Mouse (Mus musculus) large intestine, adult 2 months (tissue): ENCODE data around the gene Grik4. TPM values are rescaled to one million over a fixed set of nuclear protein-coding genes. Genes with fewer than 3 reads are reported as not detected.

ENCODE experiments used
- DNase-seq: peaks from one replicate; pipeline ENCODE4 v3.0.0-alpha.2; 2012; ENCODE audit warnings: low read depth, low spot score
- WGBS: fragments of 180-500 bp; shearing (Covaris S2); methylation state at CpG from one replicate; pipeline ENCODE4 v1.1.7; 2018; 5-methylcytosine and 5-hydroxymethylcytosine counted together
- polyA plus RNA-seq: library from polyadenylated mRNA; depleted of rRNA; stranded (reverse); fragments of >200 nt; gene quantifications from 2 replicates; pipeline ENCODE4 v1.2.3, GENCODE M21; 2012

The Grik4 gene
- polyA plus RNA-seq, 1 experiment: 0.42 TPM

DNA sequence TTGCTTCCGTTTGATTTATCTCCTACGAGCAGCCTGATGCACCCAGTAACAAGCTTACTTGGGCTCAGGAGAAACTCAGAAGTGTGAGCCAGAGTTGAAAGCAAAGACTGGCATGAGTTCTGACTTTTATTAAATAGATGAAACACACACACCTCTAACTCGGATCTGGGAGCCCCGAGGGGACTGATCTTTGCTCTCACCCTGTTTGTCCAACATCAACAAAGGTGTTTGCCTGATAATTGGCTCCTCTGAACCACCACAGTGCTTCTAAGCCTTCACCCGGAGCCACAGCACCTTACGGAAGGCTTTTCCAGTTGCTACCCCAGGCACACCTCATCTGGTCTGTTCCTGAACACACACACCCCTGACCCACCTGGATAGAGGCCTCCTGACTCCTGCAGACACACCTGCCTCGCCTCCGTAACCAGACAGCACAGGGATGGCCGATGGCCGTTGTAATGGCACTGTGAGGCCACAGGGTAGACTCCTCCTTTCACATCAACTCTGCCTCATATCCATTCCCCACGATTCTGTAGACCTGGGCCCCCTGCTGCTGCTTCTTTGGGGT is 302.7 kb downstream of the Grik4 start:
- WGBS: 35% methylated on average over 11 of the region's 11 CpGs
- no peak for DNase-seq

DNA sequence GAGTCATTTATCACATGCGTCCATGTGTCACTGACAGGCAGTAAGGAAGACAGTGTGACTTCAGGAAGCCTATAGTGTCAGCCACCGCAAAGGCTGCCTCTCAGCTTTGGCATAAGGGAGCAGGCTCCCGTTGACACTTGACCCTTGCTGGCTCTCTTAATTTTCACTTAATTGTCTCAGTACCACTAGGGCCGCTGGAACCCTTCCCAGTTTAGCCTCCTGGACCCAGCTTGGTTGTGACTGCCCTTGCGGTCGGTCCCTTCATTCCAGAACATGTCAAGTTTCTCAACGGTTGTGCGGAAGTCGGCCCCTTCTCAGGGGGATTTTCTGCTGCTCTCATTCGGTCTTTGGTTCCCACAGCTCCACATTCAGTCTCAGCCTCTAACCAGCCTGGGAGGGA is 307.8 kb downstream of the Grik4 start:
- no peak for DNase-seq
- 82% methylated on average over 10 of the region's 10 CpGs for WGBS

DNA sequence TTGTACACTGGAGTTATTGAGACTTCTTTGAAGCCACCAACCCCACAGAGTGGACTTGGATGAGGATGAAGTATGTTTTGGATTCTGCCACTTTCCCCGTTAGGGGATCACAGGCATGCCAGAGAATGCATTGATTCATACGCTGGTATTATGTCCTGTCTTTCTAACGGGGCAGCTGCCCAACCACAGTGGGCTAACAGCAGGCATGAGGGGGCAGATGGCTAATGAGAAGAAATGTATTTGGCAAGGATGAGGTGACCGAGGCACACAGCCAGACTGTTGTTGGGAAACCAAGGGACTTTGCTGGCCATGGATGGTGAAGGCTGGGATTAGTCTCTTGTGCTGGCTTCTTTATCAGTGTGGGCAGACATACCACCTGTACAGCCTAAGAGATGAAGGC is 312.8 kb downstream of the Grik4 start:
- no peak for DNase-seq
- 89% methylated on average over 4 of the region's 4 CpGs for WGBS

DNA sequence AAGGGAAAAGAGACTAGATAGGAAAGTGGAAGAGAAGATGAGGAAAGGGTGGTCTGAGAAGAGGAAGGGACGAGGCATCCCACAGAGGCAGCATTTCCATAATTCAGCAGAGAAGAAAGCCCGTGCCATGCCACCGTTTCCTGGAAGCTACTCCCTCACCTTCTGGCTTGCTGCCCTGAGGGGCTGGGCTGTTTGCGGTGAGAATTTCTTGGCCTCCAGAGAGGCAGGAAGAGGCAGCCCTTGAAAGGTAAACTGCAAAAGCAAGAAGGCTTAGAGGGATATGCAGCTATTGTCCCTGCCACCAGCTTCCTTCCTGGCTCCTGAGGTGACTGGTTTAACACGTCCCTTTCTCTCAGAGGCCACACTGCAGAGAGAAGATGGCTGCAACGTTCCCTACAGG is 316.7 kb downstream of the Grik4 start:
- 13% methylated on average over 6 of the region's 6 CpGs for WGBS
- no peak for DNase-seq

DNA sequence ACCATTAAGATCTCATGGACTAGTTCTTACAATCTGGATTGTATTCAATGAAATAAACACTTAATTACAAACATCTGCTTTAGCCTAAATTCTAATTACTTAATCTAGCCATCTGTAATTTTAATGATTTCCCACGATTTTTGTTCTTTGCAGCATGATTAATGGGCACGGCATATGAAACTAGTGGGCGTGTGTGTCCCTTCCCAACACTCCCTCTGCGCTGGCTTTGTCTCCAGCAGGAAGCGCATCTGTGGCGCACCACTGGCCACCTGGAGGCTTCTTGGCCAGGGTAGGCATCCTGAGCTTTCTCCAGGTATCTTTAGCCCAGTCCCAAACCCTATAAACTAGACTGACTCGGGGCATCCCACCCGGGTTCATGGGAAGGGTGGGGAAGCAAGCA is 317.1 kb downstream of the Grik4 start:
- WGBS: 52% methylated on average over 8 of the region's 8 CpGs
- DNase-seq: no peak

DNA sequence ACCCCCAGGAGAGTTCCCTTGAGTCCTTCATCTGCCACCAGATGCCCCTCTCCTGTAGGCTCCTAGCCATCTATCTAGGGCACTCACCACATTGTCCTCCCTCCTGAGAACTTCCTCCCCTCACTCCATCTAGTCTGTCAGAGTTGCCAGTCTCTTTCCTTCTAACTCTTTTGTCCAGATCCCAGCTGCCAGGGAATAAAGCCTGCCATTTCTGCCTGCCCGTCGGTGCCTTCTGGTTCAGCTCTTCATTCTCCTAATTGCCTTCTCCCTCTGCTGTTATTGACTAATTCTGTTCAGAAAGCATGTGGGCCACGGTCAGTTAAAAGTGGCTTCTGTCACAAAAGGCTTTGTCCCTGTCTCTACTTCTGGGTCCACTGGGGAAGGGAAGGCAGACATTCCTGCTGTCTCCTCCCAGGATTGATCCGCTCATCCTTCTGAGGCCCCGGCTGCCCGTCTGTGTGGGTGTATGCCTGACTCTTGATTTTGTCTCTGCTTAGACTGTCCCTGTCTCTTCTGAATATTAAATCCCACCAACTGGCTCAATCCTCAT is 318.0 kb downstream of the Grik4 start:
- DNase-seq: no peak
- 77% methylated on average over 6 of the region's 6 CpGs for WGBS

DNA sequence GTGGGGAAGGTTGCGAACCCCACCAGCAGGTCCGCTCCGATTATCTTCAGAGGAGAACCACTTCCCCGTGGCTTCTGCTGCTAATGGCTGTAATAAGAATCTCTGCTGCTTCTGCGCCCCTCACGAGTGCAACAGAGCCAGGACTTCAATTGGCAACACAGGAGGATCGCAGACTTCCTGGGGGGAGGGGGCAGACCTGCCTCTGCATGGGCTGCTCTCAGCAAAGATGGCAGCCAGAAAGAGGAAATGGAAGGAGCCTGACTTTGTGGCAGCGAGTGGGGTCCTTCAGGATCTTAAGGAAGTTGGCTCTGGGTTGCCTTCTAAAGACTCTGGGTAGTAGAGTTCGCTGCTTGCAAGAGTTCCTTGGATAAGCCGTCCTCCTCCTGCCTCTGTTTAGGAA is 329.9 kb downstream of the Grik4 start:
- no peak for DNase-seq
- 72% methylated on average over 10 of the region's 10 CpGs for WGBS

DNA sequence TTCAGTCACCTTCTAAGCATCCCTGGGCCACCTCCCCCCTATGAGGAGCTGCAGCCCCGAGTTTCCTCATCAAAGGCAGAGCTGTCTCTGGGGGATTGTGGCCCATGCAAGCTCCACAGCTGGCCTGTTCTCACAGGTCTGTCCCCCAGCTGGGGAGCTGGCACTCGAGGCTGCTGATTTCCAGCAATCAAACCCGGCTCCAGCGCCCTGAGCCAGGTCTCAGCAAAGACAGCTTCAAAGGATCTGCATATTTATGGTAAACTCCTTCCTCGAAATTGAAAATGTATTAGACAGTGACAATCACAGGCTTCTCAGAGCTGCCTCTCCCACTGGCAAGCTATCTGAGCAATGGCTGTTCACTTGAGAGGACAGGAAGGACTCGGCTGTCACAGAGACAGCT is 330.5 kb downstream of the Grik4 start:
- WGBS: 56% methylated on average over 6 of the region's 6 CpGs
- no peak for DNase-seq

DNA sequence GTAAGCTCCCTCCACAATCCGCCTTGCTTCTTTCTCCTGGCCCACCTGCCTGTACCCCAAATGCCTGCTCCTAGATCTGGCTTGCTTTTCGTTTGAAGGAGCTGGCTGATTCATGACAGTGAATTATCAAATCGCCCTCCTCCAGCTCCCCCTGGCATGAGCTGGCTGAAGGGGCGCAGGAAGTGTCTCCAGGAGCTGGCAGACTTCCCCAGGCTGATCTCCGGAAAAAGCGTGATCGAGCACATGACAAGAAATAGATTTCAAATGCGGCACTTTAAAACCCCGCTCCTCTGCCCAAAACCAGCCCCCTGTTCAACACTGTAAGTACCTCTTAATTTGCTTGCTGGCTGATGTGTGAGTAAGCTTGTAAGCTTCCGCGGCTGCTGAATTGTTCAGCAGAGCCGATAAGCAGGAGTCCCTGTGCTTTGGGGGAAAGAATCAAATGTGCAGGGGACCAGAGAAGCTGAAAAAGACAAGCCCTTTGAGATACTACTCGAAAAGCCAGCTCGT is 331.8 kb downstream of the Grik4 start:
- DNase-seq: no peak
- WGBS: 59% methylated on average over 14 of the region's 14 CpGs

DNA sequence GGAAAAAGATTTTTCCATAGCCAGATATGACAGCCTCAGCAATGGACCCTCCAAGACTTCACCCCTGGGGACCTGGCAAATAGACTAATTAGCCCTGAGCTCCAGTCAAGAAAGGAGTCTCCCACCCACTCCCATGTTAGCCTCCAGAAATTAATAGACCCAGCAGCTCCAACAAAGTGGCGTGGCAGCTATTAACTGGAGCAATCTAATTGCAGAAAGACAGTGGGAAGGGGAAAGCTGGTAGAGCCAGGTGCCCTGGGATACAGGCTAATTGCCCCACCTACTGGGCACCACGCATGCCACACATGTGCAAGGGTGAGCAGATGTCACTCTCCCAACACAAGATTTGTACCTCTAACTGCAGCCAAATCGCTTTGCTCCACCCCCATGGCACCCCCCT is 342.8 kb downstream of the Grik4 start:
- DNase-seq: no peak
- 38% methylated on average over 3 of the region's 3 CpGs for WGBS

DNA sequence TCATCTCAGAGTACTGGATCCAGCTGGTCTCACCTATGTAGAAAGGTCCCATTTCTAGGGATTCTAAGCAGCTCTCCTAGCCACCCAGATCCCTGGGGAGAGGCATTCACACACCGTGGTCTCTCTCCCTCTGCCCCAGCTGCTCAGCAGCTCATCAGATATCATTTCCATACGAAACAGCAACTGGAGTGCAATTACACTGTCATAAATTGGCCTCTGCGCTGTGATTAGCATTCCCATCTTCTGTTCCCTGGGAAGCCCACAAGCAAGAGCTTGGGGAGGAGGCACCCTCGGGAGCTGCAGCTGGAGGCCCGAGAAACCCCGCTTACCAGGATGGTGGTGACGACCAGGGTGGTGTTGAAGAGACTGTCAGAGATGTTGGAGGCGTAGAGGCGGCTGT is 346.8 kb downstream of the Grik4 start:
- no peak for DNase-seq
- 69% methylated on average over 9 of the region's 9 CpGs for WGBS

DNA sequence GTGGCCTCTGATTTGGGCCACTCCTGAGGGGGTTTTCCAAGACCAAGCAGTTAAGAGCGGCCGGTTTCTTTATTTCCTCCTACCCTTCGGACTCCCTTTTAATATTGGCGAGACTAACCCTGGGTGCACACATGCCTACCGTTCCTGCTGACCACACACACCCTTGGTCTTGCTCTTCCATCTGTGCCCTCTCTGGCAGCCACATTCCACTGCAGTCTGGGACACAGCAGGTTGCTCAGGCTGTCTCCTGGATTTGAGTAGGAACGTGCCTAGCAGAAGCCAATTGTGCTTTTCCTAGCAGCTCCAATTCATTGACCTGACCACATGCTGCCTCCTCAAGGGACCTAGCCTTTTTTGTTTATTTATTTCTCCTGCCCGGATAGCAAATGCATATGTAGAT is 365.8 kb downstream of the Grik4 start:
- DNase-seq: no peak
- 81% methylated on average over 7 of the region's 7 CpGs for WGBS

DNA sequence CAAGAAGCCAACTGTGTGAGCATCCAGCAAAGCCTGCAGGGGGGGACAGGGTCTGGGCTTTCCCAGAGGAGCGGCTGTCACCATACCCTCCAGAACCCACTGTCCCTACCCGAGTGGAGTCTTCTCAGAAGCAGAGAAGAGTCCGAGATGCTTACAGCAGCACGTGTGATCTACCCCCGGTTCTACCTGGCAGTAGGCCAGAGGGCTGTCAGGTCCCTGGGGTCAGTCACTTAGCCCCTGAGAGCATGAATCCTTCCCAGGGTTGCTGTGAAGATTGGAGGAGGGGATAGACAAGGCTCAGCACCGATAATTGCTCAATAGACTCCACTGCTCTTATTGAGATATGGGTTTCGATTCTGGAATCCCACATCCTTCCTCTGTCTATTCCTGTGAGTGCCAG is 366.2 kb downstream of the Grik4 start:
- WGBS: 81% methylated on average over 7 of the region's 7 CpGs
- no peak for DNase-seq

DNA sequence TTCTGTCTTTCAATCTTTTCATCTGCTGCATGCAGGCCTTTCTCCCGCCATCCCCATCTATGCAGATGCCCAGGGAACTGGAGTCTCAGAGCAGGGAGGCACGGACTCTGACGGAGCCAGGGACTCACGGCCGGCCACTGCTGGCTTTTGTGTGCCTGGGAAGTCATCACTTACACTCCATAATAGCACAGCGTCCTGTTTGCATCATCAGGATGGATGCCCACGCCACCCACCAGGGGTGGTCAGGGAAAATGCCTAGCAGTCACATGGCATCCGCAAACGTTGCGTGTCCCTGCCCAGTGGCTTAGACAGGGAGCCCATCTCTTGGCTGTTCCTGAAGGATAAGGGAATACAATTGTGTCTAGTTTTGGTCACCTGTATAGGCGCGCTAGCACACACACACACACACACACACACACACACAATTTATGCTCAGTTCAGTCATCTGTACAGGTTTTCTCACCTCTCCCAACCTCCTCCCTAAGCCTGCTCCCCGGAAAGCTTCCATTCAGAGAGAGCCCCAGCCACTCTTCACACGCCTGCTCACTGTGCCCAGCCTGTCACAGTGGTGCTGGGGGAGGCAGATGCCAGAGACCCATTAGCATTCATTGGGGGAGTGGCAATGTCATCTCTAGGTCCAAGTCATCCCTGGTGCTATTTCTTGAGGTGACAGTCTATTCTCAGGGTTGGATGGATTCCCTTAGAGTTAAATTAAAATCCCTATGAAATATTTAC is 370.5 kb downstream of the Grik4 start:
- no peak for DNase-seq
- WGBS: 64% methylated on average over 14 of the region's 14 CpGs

DNA sequence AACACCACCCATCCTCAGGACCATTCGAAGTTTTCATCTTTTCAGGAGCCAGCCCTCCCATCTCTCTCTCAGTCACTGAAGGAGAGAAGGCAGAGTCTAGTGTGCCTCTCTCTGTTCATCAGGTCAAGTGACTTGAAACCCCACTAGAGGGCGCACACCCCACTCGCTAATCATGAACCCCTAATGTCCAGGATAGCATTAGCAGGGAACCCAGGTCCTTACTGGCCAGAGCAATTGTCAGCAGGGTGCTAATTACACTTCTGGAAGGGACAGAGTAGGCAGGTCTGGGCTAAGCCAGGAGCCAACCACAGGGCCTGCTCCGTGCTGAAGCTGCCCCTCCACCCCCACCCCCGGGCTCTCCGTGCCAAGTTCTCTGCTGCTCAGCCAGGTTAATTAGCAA is 371.1 kb downstream of the Grik4 start:
- no peak for DNase-seq
- WGBS: 11% methylated on average over 6 of the region's 6 CpGs

DNA sequence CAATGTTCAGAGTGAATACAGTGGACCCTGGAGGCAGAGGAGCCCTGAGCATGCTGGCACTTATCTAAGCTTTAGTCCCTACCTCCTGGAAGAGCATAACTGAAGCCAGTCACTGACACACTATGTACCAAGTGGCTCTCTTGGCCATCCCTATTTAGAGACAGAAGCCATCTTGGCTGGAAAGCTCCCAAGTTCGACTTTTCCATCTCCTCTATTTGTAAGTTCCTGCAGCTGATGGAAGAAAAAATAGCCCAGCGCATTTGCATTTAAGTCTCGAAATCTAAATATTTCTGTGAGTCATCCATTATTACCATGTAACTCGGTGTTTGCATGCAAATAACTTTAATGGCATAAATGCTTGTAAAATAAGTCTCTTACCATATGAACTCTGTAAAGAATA is 378.4 kb downstream of the Grik4 start:
- DNase-seq: no peak
- WGBS: 73% methylated on average over 4 of the region's 4 CpGs

DNA sequence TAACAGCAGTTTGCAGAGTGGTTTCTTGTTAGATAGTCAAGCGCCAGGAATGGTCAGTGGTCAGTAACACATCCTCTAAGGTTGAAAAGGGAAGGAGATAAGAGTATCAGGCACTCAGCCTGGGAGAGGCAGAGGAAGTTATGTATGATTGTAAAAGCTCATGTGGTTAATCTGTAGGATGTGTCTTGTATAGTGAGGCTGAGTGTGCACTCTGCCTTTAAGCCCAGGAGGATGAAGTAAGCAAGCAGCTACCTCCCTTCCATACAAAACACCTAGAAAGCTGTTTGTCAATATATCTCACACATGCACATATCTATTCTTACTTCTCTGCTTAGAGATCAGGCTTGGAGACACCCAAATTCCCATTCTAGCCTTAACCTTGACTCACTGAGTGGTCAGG is 389.1 kb downstream of the Grik4 start:
- no peak for DNase-seq
- WGBS: 88% methylated on average over 1 of the region's 1 CpGs

DNA sequence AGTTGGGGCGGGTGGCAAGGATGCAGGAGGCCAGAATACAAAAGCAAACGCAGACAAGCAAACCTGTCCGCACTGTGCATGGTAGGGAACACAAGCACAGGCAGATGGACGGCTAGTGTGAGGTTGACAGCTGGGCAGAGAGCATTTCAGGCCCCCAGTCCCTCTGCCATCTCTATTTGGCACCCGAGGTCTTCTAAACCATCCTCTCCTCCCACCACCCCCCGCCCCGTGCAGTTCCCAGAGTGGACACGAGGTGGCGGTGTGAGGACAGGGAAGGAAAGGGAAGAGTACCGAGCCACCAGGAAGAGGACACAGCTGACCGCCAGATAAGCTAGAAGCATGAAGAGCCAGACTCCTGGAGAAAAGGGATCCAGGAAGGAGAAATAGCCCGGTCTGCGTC is 394.2 kb downstream of the Grik4 start:
- WGBS: 20% methylated on average over 13 of the region's 13 CpGs
- peak; percentile 7 for DNase-seq

DNA sequence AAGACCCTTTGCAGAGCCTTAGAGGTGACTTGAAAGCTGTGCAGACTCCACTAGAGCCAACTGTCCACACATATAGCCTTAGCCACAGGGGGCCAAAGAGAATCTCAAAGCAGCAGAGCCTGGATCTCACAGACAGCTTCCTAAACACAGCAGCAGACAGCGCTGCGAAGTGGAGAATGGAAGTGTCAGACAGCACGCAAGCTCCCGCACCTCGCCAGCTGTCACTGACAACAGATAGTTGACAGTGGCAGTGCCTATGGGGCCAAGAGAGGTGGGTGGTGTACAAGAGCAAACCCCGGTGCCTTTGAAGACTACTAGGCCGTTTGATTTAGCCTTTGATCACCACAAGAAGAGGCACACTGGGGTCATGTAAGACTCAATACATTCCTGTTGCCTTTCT is 395.3 kb downstream of the Grik4 start:
- no peak for DNase-seq
- WGBS: 70% methylated on average over 7 of the region's 7 CpGs

DNA sequence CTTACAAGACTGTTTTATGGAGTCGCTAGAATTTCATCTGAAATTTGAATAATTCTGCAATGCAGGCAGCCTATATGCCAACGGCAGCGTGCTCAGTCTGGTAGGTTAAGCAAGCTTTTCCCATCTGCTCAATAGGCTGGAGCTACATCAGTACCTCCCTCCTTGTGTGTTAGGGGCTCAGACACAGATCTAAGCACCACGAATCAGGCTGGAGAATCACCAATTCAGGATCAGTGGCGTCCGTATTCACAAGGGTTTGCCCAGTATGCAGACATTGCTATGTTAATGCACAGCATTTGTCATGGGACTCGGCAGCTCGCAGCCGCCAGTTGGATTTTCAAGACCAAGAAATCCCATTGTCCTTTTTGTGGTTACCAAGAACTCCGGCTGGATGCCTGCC is 399.8 kb downstream of the Grik4 start:
- WGBS: 93% methylated on average over 10 of the region's 10 CpGs
- no peak for DNase-seq

DNA sequence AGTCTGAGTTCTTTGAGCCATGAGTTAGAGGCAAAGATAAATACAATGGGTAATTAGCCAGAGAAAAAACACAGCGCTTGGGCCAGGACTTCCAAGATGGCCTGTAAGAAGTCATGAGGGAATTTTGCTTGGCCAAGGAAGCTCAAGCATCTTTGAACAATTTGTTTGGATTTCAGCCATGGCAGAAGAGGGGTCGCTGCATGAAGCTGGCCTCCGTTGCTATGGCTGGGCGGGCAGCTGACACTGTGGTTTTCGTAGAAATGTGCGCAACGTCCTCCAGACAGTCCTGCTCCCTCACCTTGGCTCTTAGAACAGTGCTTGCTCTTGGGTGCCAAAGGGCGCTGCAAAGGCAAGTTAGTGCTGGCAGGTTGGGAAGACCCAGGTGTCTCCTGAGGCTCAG is 410.8 kb downstream of the Grik4 start:
- DNase-seq: no peak
- 82% methylated on average over 8 of the region's 8 CpGs for WGBS
